Mouse (Mus musculus): ENCODE data around the gene Gm43191. TPM values are rescaled to one million over a fixed set of nuclear protein-coding genes. Genes with fewer than 3 reads are reported as not detected.

Gene Gm43191
- polyA plus RNA-seq, 2 experiments from 2014 or later: not detected

DNA sequence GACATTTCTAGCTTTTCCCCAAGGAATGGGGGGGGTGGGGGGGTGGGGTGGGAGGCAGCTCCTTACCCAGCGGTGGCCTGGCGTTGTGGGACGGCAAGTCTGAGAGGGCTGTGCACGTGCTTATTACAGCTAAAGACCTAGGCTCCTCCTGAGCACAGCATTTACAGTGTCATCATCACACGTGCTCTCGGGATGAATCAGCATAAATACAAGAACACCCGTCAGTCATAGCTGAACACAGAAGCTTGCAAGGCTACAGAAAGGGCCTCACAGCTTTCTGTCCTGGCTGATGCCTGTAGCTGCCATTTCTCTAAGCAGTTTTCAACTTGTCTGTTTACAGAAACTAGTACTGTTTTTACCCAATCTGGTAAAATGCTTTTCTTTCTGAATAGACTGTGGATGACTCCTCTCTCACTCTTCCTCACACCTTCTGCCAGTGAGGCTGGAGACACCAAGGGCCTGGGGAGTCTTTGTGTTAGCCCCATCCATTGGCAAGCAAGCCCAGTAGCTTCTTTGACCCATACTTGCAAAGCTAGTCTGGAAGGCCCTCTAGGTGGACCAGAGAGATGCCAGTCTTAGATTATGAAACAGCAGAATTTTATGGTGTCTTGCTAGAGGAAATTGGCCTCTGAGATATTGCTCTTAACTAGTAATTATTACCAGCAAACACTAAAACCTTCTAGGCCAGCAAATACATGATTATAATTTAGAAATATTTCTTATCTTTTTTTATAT is 60.3 kb downstream of the Gm43191 start:
- ATAC-seq: no peak

DNA sequence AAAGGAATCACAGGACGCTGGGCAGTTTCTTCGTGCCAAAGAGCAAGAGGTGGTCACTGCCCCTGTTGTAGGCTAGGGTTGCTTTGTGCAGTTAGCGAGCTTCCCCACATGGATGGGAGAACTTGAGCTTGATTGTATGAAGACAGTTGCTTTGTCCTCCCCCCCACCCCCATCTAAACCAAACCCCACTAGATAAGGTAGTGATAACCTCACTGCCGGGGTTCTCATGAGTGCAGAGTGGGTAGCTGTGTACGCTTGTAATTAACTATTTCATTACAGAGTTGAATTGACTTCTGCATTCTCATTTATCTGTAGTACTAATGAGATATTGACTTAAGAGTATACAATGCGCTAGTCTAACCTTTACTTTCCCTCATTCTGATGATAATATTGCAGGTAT is 62.2 kb downstream of the Gm43191 start:
- no peak for ATAC-seq

DNA sequence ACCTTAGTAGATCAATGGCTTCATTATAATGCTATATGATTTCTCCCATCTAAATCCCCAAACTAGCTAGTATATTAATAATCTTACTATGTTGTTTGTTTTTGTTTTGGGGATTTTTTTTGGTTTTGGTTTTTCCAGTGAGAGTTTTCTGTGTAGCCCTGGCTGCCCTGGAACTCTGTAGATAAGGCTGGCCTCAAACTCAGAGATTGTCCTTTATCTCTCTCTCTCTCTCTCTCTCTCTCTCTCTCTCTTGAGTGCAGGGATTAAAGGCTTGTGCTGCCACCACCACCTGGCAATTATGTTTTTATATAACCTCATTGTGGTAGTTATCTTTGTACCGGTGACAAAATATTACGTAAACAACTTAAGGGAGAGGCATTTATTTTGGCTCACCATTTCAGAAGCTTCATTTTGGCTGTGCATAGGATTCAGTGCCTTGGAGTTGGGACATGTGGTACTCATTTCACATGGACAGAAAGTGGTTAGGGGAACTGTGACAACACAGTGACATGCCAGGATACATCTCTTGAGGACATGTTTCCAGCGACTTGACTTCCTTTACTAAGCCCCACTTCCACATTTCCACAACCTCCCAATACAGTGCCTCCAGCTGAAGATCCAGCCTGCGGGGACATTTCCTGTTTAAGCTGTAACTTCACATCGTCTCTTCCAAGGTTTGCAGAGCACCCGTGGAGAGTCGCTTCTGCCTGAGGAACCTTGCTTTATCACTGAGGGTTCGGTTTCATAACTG is 65.6 kb downstream of the Gm43191 start:
- ATAC-seq: no peak

DNA sequence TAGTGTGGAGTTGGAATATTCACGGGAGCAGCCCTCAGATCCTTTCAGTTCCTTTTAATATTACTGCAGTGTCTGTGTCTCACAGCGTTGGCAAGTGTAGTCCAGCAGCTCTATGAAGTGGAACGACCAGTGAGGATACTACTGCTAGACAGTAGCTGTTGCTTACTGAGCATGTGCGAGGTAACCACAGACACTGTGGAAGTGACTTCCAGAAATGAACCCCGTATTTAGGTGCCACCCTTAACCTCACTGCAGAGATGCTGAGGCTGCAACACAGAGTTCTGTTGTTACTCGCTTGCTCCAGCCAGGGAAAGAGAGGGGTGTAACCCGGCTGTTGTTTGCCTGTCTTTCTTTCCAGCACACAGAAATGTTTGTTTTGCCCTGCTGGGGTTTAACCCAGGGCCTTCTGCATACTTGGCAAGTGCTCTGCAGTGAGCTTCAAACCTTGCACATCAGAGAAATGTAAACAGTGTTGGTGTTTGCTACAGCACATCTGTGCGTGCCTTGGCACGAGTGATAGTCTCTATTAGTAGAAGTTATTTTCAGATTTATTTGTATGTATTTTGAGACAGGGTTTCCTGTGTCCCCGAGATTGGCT is 66.7 kb downstream of the Gm43191 start, which contains the start of gene Trmt13:
Trmt13 (minus strand) TSS at position 293 of the 598 bp plus-strand sequence.
- no peak for ATAC-seq

DNA sequence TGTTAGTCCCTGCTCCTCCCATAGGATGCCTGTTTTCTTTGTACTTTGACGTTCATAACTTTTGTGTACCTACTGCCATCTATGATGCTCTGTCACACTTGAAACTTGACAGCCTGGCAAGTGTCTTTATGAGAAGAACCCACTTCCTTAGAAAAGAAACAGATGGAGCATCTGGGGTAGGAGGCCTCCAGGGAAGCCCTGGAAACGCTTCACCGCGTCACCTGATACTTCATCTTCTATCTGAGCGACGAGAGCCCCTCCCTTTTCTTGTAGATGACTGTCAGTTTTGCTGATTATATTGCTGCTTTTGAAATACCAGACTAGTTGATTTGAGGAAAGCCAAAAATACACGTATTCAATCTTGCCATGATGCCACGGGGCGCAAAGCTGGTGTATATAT is 76.5 kb downstream of the Gm43191 start:
- no peak for ATAC-seq

DNA sequence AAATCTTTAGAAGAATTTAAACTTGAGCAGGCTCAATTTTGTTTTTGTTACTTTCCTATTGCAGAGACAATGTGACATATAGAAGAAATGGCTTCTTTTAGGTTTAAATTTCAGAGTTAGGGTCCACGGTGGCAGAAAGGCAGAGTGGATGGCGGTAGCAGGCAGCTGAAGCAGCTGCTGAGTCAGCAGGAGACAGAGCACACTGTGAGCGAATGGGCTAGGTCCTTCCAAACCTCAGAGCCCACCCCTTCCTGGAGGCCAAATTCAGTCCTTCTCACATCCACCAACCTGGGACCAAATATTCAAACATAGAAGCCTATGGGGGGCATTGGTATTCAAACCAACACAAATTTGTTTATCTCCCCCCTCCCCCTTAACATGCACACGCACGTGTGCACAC is 79.3 kb downstream of the Gm43191 start:
- ATAC-seq: no peak

DNA sequence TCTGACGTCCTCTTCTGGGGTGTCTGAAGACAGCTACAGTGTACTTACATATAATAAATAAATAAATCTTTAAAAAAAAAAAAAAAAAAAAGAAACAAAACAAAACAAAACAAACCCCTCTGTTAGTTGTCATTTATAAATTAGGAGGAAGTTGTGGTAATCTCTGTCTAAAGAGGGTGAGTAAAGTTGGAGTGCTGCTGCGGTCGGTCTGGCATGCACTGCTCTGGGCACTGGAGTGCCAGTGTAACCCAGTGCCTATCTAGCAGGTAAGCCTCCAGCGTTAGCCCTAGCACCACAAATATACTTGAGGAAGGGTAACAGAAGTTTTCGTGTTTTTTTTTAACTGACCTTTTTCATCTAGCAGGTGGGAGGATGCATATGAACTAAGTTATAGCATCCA is 80.1 kb downstream of the Gm43191 start:
- no peak for ATAC-seq

DNA sequence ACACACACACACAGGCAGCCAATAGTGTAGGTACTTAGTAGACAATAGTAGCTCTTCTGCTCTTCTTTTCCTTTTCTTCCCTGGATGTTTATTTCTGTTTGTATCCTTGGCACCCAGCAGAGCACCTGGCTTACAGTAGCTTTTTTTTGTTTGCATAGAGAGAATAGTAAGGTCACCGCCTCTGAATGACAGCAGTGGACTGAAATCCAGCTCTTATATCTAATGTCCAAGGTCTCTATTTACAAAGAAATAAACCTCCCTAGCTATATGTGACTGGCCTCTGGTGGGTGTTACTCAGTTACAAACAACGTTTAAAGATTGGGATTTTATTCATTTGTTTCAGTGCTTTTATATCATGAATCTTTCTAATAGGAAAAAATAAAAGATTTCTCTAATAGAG is 81.4 kb downstream of the Gm43191 start:
- ATAC-seq: no peak

DNA sequence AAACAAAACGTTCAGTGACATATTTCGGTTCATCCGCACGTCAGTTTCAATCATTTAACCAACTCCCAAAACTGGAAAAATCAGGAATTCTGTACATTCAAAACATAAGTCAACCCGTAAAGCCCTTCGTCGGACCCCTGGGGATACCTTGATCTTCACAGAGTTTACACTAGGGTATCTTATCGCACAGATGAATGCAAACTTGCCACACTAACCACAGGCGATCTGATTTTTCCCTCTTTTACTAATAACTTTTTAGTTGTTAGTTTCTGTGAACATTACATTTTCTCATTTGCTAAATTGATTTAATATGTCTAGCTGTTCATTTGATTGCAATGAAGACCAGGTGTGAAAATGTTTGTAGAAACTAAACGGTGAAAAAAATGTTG is 85.5 kb downstream of the Gm43191 start:
- no peak for ATAC-seq

DNA sequence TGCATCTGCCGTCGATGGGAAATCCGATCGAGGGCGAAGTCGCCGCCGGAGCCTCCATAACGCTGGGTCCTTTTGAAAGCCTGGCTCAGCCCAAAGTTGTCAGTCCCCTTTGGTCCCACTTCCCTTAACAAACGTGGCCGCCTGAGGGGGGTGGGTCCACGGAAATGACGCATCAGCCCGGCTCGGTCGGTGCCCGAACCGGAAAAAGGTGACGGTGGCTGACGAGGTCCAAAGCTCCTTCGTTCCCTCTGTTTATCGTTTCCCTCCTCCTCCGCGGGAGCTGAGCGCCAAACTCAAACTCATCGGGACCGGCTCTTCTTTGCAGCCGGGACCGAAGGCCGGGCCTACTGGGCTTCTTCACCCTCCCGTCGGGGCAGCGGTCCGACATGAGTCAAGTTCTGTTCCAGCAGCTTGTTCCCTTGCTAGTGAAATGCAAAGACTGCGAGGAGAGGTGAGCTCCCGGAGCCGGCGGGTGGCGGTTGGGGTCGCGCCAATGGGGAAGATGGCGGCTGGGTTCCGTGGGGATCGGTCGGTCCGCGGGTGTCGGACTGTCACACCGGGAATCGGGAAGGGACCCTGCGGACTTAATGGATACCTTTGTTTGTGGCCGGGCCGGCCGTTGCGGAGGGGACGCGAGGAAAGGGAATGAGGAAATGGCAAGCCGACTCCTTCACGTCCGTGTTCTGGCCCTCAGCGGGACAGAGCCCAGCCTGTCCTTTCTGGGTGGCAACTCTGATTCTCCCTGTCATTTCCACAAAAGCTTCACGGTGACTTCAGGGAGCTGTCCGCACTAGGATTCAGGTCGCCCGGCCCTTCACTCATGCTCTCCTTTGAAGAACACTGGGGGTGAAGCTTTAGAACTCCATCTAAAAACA is 86.1 kb downstream of the Gm43191 start, which contains the start of gene Sass6:
Sass6 (plus strand) TSS at position 255 of the 875 bp plus-strand sequence.
- peak; percentile 96 for ATAC-seq

DNA sequence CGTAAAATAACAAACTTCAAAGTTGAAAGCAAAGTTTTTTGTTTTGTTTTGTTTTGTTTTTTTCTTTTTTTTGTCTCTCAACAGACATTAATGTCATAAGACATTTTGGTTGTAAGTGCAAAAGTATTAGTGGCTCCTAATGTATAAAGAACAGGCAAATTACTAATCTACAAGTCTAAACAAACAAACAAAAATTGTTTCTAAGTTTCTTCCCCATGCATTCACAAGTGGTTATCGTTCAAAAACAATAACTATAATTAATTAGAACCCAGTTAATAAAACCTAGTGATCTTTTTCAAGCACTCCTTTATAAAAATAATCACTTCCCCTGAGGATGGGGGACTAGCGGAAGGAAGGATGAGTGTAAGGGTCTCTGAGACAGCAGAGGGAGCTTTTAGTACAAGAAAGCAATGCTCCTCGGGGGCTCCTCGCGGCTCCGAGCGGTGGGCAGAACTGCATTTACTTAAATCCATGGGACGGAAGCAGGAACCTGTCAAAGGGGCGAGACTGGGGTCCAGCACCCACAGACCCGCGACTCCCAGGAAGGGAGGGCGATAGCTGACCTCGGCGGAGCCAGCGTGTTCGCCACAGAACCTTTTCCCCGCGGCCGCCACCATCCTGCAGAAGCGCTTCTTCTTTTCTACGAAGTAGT is 86.9 kb downstream of the Gm43191 start:
- peak; percentile 31 for ATAC-seq

Other genes with a start within 250 kb of the Gm43191 start
- 10 to 100 TPM; 16.8 to 20.7 TPM for gene Rtca, start 173.1 kb downstream of the Gm43191 start, polyA plus RNA-seq (2017; shearing (Covaris generic))
- gene Dbt, start 168.2 kb downstream of the Gm43191 start, polyA plus RNA-seq (2017; shearing (Covaris generic)): 10 to 100 TPM; 12.5 to 13.6 TPM
- under 1 TPM; 0.94 to 0.98 TPM for gene Lrrc39, start 118.3 kb downstream of the Gm43191 start, polyA plus RNA-seq (2017; shearing (Covaris generic))
- gene Sass6, start 86.3 kb downstream of the Gm43191 start, polyA plus RNA-seq (2017; shearing (Covaris generic)): 10 to 100 TPM; 11.5 to 15.3 TPM
- 10 to 100 TPM; 38.2 to 39.0 TPM for gene Trmt13, start 66.7 kb downstream of the Gm43191 start, polyA plus RNA-seq (2017; shearing (Covaris generic))
- 10 to 100 TPM; 84.4 to 86.1 TPM for gene Mfsd14a, start 18.6 kb downstream of the Gm43191 start, polyA plus RNA-seq (2017; shearing (Covaris generic))
- gene Slc35a3, start 31.6 kb upstream of the Gm43191 start, polyA plus RNA-seq (2017; shearing (Covaris generic)): 1 to 10 TPM; 5.8 to 7.1 TPM
- 1 to 10 TPM; 2.5 to 3.5 TPM for gene Agl, start 126.9 kb upstream of the Gm43191 start, polyA plus RNA-seq (2017; shearing (Covaris generic))
- 10 to 100 TPM; 39.8 to 46.7 TPM for gene Frrs1, start 178.2 kb upstream of the Gm43191 start, polyA plus RNA-seq (2017; shearing (Covaris generic))

Data from CD4-positive, CD25-positive, alpha-beta regulatory T cell, adult 4 months (primary cell).